Mouse (Mus musculus): ENCODE results near the gene R3hdm2. TPM values are rescaled to one million over a fixed set of nuclear protein-coding genes. Genes with fewer than 3 reads are reported as not detected.

Gene R3hdm2
- polyA plus RNA-seq, 1 experiment from 2014 or later = 18.3 TPM

- H3K9ac ChIP-seq (ENCODE audit: low read depth, low read length) = peak overlapping the region; percentile 69
These were observed 131.6 kb downstream of the R3hdm2 start for GRCm38 (mm10) chr10:127511634-127512306.

DNA sequence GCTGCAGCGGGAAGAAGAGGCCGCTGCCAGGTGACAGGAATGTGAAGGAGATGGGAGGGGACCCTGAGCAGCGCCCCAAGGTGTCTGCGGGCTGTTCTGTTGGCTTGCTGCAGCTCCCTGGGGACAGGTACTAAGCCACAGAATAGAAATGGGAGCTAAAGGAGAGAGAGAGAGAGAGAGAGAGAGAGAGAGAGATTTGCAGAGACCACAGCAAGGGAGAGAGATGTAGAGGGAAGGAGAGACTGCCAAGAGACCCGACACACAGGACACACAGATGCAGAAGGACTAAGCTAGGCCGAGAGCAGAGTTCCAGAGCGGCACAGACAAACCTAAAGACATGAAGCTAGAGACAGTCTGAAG lies 132.2 kb downstream of the R3hdm2 start:
- Histone ChIP-seq H3K9me3 (ENCODE audit: control insufficient read depth, low read length) (no peaks in the 10 kb centered on the region), H3K4me2 (ENCODE audit: low read depth, low read length) (peak overlapping the region; percentile 98), H3K4me1 (ENCODE audit: control insufficient read depth, insufficient read depth, low read length) (peaks cover 72% of the 10 kb centered on the region), H3K27me3 (replicated peaks; ENCODE audit: control insufficient read depth, insufficient read depth, low read length) (peaks cover 76% of the 10 kb centered on the region), H3K9ac (ENCODE audit: low read depth, low read length) (peak overlapping the region; percentile 69), H3K4me3 (ENCODE audit: low read length) (peak overlapping the region; percentile 62), H3K27ac (ENCODE audit: low read length) (no peak overlapping the region), H3K36me3 (ENCODE audit: control insufficient read depth, insufficient read depth, low read length) (no peaks in the 10 kb centered on the region)
- ATAC-seq = no peak
- WGBS = 3% methylated on average over 7 of the region's 7 CpGs

More at GRCm38 (mm10) chr10:127511634-127512306, 131.6 kb downstream of the R3hdm2 start:
- Histone ChIP-seq H3K27ac (ENCODE audit: low read length) (no peak overlapping the region), H3K4me3 (ENCODE audit: low read length) (peak overlapping the region; percentile 62), H3K9me3 (ENCODE audit: control insufficient read depth, low read length) (no peaks in the 10 kb centered on the region), H3K4me1 (ENCODE audit: control insufficient read depth, insufficient read depth, low read length) (peaks cover 67% of the 10 kb centered on the region), H3K4me2 (ENCODE audit: low read depth, low read length) (peak overlapping the region; percentile 98), H3K27me3 (replicated peaks; ENCODE audit: control insufficient read depth, insufficient read depth, low read length) (peaks cover 82% of the 10 kb centered on the region), H3K36me3 (ENCODE audit: control insufficient read depth, insufficient read depth, low read length) (no peaks in the 10 kb centered on the region)
- WGBS = under 1% methylated on average over 46 of the region's 46 CpGs
- ATAC-seq = no peak

DNA sequence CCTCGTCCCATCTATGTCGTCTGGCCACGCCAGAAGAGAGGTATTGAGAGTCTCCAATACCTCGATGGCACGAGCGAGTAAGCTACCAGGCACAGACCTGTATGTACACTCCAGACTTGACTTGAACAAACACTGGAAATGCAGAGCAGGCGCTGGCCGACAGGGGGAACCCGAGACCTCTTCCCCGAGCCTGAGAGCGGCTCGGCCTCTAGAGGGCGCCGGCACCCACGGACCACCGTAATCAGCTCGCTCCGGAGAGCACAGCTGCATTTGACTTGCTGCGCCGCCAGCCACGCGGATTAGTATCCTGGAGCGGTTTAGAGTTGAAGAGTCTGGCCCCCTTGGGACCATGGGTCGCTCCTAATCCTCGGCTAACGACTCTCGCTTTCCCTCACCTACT lies 132.7 kb downstream of the R3hdm2 start:
- H3K4me1 ChIP-seq (ENCODE audit: control insufficient read depth, insufficient read depth, low read length) = peaks cover 77% of the 10 kb centered on the region
- peak overlapping the region; percentile 98 for H3K4me2 ChIP-seq (ENCODE audit: low read depth, low read length)
- WGBS = 0% methylated on average over 27 of the region's 27 CpGs
- H3K4me3 ChIP-seq (ENCODE audit: low read length) = peak overlapping the region; percentile 62
- H3K27ac ChIP-seq (ENCODE audit: low read length) = no peak overlapping the region
- peaks cover 72% of the 10 kb centered on the region for H3K27me3 ChIP-seq (replicated peaks; ENCODE audit: control insufficient read depth, insufficient read depth, low read length)
- 0 out of 2 replicates have a peak, but pooled peaks cover under 1% of the 10 kb centered on the region for H3K36me3 ChIP-seq (ENCODE audit: control insufficient read depth, insufficient read depth, low read length)
- peak overlapping the region; percentile 58 for H3K9ac ChIP-seq (ENCODE audit: low read depth, low read length)
- no peaks in the 10 kb centered on the region for H3K9me3 ChIP-seq (ENCODE audit: control insufficient read depth, low read length)
- peak; percentile 47 for ATAC-seq

- H3K4me1 ChIP-seq (ENCODE audit: control insufficient read depth, insufficient read depth, low read length) = peaks cover 72% of the 10 kb centered on the region
These were observed 133.5 kb downstream of the R3hdm2 start for GRCm38 (mm10) chr10:127513501-127514091.

DNA sequence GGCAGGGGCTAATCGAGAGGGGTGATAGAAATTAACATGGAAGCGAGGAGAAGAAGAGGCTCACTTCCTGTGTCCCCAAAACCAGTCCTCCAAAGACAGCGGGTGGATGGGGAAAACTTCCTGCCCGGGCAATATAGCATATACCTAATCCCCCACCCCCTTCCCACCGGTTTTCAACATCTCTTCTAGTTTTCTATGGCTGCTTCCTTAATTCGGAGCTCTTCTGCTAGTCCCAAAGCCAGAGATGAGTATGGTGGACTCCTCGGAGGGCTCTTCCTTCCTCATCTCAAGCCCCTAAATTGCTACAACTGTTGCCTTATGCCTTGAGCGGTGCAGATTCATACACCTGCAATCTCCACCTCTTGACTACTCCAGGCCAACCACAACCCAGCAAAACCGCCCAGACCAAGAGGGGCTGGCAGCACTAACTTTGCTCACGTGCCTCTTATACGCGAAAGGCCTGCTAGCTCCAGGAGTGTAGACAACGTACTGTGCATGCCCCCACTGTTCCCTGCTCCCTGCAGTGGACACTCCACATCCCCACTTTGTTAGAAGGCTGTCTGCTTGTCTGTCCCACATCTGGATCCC lies 134.1 kb downstream of the R3hdm2 start:
- no peak for ATAC-seq
- Histone ChIP-seq H3K9ac (ENCODE audit: low read depth, low read length) (0 out of 2 replicates have a peak overlapping the region, but pooled peaks have one; percentile 48), H3K4me2 (ENCODE audit: low read depth, low read length) (0 out of 2 replicates have a peak overlapping the region, but pooled peaks have one; percentile 41), H3K9me3 (ENCODE audit: control insufficient read depth, low read length) (no peaks in the 10 kb centered on the region), H3K27me3 (replicated peaks; ENCODE audit: control insufficient read depth, insufficient read depth, low read length) (peaks cover 58% of the 10 kb centered on the region), H3K4me3 (ENCODE audit: low read length) (no peak overlapping the region), H3K4me1 (ENCODE audit: control insufficient read depth, insufficient read depth, low read length) (peaks cover 66% of the 10 kb centered on the region), H3K27ac (ENCODE audit: low read length) (no peak overlapping the region), H3K36me3 (ENCODE audit: control insufficient read depth, insufficient read depth, low read length) (peaks cover 13% of the 10 kb centered on the region)
- 22% methylated on average over 13 of the region's 13 CpGs for WGBS

More at GRCm38 (mm10) chr10:127513501-127514091, 133.5 kb downstream of the R3hdm2 start:
- Histone ChIP-seq H3K9me3 (ENCODE audit: control insufficient read depth, low read length) (no peaks in the 10 kb centered on the region), H3K4me2 (ENCODE audit: low read depth, low read length) (peak overlapping the region; percentile 79), H3K27ac (ENCODE audit: low read length) (no peak overlapping the region), H3K27me3 (replicated peaks; ENCODE audit: control insufficient read depth, insufficient read depth, low read length) (peaks cover 64% of the 10 kb centered on the region), H3K36me3 (ENCODE audit: control insufficient read depth, insufficient read depth, low read length) (peaks cover 8% of the 10 kb centered on the region), H3K9ac (ENCODE audit: low read depth, low read length) (peak overlapping the region; percentile 58), H3K4me3 (ENCODE audit: low read length) (peak overlapping the region; percentile 36)
- WGBS = 5% methylated on average over 16 of the region's 16 CpGs
- peak; percentile 23; the same call in 1 of the 2 replicates for ATAC-seq

GRCm38 (mm10) chr10:127514764-127515163 lies 134.6 kb downstream of the R3hdm2 start, which contains the start of gene Ndufa4l2:
TSS of gene Ndufa4l2 (plus strand) at chr10:127514967.
- H3K4me2 ChIP-seq (ENCODE audit: low read depth, low read length) = peak within 1 kb of the TSS; percentile 79
- H3K27me3 ChIP-seq (replicated peaks; ENCODE audit: control insufficient read depth, insufficient read depth, low read length) = peaks cover 53% of the 10 kb centered on the region
- H3K4me1 ChIP-seq (ENCODE audit: control insufficient read depth, insufficient read depth, low read length) = peaks cover 61% of the 10 kb centered on the region
- H3K4me3 ChIP-seq (ENCODE audit: low read length) = peak within 1 kb of the TSS; percentile 18
- H3K36me3 ChIP-seq (ENCODE audit: control insufficient read depth, insufficient read depth, low read length) = peaks cover 18% of the 10 kb centered on the region
- no peak for ATAC-seq
- peak within 1 kb of the TSS; percentile 48; the same call in 1 of the 2 replicates for H3K9ac ChIP-seq (ENCODE audit: low read depth, low read length)
- 14% methylated on average over 6 of the region's 6 CpGs for WGBS
- no peaks in the 10 kb centered on the region for H3K9me3 ChIP-seq (ENCODE audit: control insufficient read depth, low read length)
- peak within 1 kb of the TSS; percentile 83; the same call in 1 of the 2 replicates for H3K27ac ChIP-seq (ENCODE audit: low read length)

- Histone ChIP-seq H3K9ac (ENCODE audit: low read depth, low read length) (peak overlapping the region; percentile 48; the same call in 1 of the 2 replicates), H3K9me3 (ENCODE audit: control insufficient read depth, low read length) (no peaks in the 10 kb centered on the region), H3K27me3 (replicated peaks; ENCODE audit: control insufficient read depth, insufficient read depth, low read length) (peaks cover 46% of the 10 kb centered on the region), H3K4me1 (ENCODE audit: control insufficient read depth, insufficient read depth, low read length) (peaks cover 62% of the 10 kb centered on the region), H3K4me2 (ENCODE audit: low read depth, low read length) (peak overlapping the region; percentile 41), H3K4me3 (ENCODE audit: low read length) (peak overlapping the region; percentile 18), H3K36me3 (ENCODE audit: control insufficient read depth, insufficient read depth, low read length) (peaks cover 25% of the 10 kb centered on the region), H3K27ac (ENCODE audit: low read length) (peak overlapping the region; percentile 83)
- no peak for ATAC-seq
- WGBS = 36% methylated on average over 9 of the region's 9 CpGs
These were observed 135.3 kb downstream of the R3hdm2 start for GRCm38 (mm10) chr10:127515271-127515982.

DNA sequence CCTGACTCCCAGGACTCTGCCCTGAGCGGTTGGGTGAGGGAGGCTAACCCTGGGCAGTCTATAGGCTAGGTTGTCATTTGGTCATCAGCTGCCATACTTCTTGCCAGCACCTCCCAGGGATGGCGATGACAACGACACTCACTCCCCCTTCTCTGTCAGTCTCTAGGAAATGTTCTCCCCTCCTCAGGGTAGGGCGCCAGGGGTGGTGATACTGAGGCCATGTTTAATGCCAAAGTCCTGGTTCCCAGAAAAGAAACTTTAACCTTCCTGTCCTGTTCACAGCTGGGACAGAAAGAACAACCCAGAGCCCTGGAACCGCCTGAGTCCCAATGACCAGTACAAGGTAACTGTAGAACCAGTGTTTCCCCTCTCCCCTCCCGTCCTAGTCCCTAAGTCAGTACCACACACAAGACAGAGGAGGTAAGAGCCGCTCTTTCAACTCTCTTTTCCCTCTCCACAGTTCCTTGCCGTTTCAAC lies 135.9 kb downstream of the R3hdm2 start:
- peak overlapping the region; percentile 48 for H3K9ac ChIP-seq (ENCODE audit: low read depth, low read length)
- peak overlapping the region; percentile 83 for H3K27ac ChIP-seq (ENCODE audit: low read length)
- peaks cover 41% of the 10 kb centered on the region for H3K27me3 ChIP-seq (replicated peaks; ENCODE audit: control insufficient read depth, insufficient read depth, low read length)
- 26% methylated on average over 8 of the region's 8 CpGs for WGBS
- H3K4me3 ChIP-seq (ENCODE audit: low read length) = peak overlapping the region; percentile 18
- H3K36me3 ChIP-seq (ENCODE audit: control insufficient read depth, insufficient read depth, low read length) = peaks cover 29% of the 10 kb centered on the region
- peak overlapping the region; percentile 41 for H3K4me2 ChIP-seq (ENCODE audit: low read depth, low read length)
- no peaks in the 10 kb centered on the region for H3K9me3 ChIP-seq (ENCODE audit: control insufficient read depth, low read length)
- peaks cover 67% of the 10 kb centered on the region for H3K4me1 ChIP-seq (ENCODE audit: control insufficient read depth, insufficient read depth, low read length)
- peak; percentile 16 for ATAC-seq

Measured in intestine, embryonic 16.5 days (tissue).